Mouse (Mus musculus): ENCODE data around the gene Eif2ak3.

Eif2ak3 gene

DNA sequence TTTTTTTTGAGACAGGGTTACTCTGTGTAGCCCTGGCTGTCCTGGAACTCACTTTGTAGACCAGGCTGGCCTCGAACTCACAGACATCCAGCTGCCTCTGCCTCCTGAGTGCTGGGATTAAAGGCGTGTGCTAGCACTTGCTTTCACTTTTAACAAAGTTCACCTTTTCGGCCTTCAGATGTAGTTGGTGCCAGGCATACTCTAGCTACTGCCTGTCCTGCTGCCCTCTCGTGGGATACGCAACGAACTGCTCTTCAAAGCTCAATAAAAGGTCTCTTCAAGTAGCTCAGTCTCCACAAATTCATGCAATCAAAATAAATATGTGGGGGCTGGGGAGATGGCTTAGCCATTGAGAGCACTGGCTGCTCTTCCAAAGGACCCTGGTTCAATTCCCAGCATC is 53.9 kb downstream of the Eif2ak3 start:
- in situ Hi-C loops (cut with MboI): no loop called here

DNA sequence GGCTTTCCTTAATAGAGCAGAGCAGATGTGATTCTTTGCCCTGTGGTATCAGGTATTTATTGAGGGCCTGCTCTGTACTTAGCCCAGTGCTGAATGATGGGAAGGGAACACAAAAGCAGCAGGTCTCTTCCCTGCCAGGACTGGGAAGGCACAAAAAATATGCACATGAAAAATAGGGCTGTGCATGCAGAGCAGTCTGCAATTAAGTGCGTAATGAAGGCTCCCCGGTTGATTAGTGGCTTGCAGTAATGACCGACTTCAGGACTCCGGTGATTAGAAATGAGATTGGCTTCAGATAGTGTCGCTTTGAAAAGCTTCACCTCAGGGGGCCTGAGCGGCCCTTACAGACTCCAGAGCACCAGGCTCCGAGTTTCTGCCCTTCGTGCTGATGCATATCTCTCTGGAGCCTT is 55.3 kb downstream of the Eif2ak3 start:
- in situ Hi-C loops (cut with MboI): no loop called here

DNA sequence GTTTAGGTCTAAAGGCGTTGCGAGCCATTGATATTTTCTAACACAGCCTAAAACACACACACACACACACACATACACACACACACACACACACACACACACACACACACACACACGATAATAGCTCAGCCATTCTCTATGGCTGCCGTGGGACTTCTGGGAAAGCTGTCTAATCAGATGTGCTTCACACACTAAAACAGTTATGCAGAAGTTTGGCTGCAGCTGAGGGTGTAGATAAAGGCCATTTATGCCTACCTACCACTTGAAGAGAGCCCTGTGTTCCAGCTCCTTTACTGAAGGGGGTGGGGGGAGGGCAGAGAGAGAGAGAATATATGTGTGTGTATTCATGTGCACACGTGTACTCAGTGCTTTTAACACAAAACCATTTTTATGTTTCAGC is 59.4 kb downstream of the Eif2ak3 start:
- in situ Hi-C loops (cut with MboI): no loop called here

DNA sequence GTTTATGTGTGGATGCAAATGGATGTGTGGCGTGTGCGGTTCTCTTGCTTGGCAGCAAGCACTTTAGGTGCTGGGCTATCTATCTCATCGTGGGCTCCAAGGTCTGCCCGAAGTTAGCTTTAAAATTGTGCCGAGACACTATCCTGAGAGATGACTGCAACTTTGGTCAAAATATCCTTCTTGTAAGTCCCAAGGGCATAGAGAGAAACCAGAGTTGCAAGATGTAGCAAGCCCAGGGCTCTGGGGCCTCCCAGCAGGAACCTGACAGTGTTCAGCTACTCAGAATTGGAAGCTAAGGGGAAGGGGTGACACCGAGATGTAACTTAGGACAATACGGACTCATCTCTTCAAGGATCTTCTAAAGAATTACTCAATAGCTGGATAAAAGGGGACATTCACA is 65.3 kb downstream of the Eif2ak3 start:
- in situ Hi-C loops (cut with MboI): no loop called here

DNA sequence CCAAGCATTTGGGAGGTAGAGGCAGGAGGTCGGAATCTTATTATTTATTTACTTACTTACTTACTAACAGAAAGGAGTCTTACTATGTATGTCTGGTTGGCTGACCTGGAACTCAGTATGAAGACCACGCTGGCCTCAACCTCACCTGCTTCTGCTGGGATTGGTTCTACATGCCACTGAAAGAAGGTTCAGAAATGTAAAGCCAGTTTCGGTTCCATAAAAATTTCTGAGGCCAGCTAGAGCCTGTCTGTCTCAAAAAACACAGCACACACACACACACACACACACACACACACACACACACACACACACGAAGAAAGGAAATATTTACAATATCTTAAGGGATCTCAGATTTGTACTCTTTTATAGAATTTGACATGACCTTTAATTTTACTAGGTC is 66.0 kb downstream of the Eif2ak3 start:
- in situ Hi-C loops (cut with MboI): no loop called here

DNA sequence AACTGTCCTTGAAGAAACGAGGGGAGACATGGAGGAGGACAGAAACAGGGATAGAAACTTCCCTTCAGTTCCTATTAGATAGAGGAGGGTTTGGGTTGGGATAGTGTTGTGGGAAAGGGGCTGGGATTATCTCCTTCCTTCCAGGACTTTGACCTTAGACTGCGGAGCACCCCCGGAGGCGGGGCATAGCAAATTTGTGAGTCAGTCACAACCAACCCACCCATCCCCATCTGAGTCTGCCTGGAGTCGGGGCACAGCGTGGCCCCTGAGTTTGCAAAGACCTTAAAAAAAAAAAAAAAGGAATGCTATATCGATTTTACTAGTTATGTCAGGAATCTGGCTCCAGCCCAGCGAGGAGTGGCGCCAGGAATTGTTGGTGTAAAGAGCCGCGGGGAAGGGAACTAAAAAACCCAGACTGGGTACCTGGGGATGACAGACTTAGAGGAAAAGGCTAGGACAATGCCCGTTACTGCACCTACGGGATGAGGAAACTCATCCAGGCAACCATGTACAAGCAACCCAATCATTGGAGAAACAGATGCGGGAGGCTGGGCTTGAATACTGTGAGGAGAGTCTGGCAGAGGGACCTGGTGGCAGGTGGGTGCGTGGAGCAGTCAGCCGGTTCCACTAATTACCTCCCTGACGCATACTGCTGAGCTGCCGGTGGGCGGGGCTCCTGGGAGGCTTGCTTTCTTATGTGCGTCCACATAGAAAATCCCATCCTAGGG is 67.5 kb downstream of the Eif2ak3 start:
- in situ Hi-C loops (cut with MboI): no loop called here

DNA sequence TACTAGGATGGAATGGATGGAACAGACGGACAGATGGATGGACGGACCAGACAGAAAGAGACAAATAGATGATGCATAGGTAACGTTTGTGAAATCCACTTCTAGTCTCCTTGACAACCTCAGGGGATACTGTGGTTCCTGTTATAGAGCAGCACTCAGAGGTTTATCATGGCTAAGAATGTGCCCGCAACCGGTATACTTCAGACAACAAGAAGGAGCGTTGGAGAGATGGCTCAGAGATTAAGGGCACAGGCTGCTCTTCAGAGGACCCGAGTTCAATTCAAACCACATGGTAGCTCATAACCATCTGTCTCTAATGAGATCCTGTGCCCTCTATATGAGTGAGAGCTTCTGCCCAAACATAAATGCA is 68.1 kb downstream of the Eif2ak3 start:
- in situ Hi-C loops (cut with MboI): no loop called here

DNA sequence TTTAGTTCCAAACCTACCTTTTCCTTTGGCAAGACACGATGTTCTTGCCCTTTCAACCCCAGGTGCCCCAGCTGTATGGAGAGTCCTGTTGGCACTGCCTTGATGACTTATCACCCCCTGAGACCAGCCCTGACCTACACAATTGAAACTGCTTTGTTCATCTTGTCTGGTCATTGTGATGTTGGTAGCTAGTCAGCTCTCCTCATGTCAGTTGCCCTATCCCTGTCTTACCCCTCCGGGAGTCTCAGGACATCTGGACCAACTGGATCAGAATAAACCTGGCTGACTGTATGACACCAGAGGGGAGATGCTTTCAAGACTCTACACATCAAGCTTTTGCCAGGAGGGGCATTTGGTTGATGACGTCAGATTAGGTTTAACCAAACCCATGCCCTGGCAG is 74.5 kb downstream of the Eif2ak3 start, which contains the start of gene Tex37:
Gene Tex37 (minus strand): TSS at position 101 of the 400 bp plus-strand sequence.
- in situ Hi-C loops (cut with MboI): no loop called here

DNA sequence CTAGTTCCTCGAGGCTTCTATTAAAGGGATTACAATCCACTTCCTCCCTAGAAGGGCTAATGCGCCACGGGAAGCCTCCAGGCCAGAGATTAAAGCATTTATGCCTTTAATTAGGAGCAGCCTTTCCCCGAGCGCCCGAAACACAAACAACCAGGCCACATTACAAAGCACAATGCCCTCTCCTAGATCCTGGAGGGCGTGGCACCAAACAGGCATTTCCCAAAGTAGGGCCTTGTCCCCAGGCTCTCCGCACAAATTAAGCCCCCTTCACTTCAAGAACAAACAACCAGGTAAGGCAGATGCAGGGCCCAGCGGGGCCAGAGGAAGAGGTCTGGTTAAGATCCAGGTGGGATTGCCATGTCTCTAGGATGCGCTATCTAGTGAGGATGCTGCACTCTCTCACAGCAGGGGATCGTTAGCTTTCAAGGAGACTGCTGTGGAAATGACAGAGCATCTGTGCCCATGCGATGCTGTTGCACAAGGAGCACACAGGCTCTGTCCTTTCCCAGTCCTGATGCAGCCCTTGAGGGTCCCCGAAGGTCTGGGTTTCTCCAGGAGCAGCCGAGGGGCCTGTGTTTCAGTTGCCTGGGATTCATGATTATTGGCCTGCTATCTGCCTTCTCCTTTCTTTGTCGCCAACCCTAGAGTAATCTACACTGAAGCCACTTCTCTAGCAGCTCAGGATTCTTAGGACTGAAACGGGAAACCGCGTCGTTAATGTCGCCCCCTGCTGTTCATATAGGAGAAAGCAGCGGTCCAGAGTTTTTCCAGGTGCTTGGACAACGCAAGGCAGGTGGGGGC is 77.2 kb downstream of the Eif2ak3 start:
- in situ Hi-C loops (cut with MboI): no loop called here

DNA sequence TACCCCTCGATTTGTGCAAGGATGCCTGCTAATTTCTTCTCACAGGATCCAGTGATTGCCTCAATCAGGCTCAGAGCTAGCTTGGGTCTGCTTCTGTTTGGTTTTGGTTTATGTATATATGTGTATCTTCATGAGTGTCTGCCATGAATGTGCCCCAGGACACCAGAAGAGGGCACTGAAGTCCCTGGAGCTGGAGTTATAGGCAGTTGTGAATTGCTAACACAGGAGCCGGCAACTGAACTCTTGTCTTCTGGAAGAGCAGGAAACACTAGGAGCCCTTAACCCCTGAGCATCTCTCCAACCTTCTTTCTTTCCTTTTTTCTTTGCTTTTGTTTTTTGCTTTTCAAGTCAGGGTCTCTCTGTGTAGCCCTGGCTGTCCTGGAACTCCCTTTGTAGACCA is 87.5 kb downstream of the Eif2ak3 start:
- in situ Hi-C loops (cut with MboI): no loop called here

DNA sequence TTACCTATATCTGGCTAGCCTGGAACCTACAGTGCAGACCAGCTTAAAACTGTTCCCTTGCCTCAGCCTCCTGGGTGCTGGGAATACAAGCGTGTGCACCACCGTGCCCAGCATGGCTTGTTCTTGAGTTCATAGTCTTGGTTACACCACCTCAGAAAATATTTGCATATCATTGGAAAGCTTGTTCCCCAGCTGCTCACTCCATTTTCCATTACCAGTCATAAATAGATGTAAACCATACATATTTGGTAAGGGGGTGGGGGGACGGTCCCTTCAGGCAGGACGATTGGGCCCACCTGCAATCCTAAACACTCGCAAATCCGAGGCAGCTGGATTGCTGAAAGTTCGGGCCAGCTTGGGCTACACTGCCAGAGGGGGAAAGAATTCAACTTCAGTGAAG is 109.0 kb downstream of the Eif2ak3 start:
- in situ Hi-C loops (cut with MboI): no loop called here

DNA sequence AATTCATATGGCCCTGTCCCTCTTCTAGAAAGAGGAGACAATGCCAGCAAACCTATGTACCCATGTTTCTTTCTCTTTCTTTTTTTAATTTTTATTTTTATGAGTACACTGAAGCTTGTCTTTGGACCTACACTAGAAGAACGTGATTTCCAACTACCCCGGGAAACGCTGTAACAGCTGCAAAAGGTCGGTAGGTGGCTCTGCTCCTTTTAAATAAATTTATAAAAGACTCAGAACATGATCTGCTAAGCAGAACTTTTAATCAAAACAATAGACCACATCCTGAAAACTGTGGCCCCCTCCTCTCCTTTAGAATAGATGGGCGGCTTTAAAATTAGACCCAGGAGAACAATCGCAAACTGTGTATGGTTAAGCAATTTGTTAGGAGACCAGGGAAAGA is 109.7 kb downstream of the Eif2ak3 start:
- in situ Hi-C loops (cut with MboI): no loop called here

Data from mature B cell (primary cell).